Mouse (Mus musculus) forelimb bud, embryonic 11.5 days (tissue): ENCODE data around the gene Shisa8.

ENCODE experiments used
- DNase-seq: peaks from one replicate; pipeline ENCODE4 v3.0.0-alpha.2; 2012; ENCODE audit warnings: low read depth, low spot score

The Shisa8 gene

DNA sequence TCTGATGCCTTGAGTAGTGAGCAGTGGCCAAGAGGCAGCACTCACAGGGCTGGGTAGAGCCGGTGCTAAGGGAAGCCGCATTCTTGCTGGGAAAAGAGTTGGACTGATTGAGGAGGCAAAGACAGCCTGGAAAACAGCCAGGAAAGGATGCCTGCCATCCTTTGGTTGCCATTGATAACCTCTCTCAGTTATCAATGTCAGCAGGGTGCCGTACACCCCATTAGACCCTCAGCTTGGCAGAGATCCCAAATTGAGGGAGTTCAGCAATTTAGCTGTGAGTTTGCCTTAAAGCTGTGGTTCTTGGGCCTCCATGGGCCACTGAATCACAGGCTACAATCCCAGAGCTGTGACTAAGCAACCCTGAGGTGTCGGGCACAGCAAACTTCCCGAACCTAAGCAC lies 31.5 kb downstream of the Shisa8 start:
- no peak for DNase-seq

DNA sequence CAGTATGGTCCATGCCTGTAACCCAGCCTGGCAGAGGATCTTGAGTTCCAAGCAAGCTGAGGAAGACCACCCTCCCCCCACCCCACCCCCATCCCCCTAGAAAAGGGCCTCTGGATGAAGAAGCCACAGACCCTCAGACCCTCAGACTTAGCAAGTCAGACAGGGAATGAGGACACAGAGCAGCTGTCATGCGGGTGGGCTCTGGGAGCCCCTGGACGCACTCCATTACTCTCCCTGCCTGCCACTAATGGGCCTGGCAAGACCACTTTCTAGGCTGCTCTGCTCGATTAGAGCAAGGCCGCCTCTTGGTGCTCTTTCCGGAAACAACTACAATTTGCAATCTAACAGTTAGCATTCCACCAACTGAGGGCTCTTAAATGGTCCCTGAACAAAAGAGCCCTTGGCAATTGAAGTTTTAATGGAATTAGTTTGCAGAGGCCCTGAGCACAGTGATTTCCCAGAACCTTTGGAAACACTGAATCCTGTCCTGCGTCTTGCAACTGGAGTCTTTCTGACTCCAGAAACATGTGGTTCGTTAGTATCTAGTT lies 34.8 kb downstream of the Shisa8 start:
- DNase-seq, result no peak

DNA sequence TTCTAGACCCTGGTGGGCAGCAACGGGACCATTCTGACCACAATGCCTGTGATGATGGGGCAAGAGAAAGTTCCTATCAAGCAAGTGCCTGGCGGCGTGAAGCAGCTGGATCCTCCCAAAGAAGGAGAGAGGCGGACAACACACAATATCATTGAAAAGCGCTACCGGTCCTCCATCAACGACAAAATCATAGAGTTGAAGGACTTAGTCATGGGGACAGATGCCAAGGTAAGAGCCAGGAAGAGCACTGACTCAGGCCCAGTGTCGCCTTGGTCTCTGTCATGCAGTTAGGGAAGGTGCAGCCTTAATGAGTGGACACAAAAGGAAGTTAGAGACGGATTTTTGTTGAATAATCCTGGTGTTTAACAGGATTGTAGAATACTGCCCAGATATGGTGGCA lies 37.5 kb downstream of the Shisa8 start:
- no peak for DNase-seq

DNA sequence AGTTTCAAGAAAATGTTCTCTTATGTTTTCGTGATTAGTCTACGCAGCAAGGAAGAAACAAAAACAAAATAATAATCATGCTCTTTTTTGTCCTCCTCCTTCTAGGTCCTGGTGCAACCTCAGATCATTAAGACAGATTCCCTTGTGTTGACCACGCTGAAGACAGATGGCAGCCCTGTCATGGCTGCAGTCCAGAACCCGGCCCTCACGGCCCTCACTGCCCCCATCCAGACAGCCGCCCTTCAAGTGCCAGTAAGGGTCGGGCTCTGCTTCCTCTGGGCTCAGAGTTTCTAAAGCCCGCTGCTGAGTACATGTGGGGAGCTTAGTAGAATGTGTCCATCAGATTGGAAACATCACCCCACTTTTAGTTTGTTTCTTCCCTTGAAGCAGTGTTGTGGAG lies 40.0 kb downstream of the Shisa8 start:
- no peak for DNase-seq

DNA sequence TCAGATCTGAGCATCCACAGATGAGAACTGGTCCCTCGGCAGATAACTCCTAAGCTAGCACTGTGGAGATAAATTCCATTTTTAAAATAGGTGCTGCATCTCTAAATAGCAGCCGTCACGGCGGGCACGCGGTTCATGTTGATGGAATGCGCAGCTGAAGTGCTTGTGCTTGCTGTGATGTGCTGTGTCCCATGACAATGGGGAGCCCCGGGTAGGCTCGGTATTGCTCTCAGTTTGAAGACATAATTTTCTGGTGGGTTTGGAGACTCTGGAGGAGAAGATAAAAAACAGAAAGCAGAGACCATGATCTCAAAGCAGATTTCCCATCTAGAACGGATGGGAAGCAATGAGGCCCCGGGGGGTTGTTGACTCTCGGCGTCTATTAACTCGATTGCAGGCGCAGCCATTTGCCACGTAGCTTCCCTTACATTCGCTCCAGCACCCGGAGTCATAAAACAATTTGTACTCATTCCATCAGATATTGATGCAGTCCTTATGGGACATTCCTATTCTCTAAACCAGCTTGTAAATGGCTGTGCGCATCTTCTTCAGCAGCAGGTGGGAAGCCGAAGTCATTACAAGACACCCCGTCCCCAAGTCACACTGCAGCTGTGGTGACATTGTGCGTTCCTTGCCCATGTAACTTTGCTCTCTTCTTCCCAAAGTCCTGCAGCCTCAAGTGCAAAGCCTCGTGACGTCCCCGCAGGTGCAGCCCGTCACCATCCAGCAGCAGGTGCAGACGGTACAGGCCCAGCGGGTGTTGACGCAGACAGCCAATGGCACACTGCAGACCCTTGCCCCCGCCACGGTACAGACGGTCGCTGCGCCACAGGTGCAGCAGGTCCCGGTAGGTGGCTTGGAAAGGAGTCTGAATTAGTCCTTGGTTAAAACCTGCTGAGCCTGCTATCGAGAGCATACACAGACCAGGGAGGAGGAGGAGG lies 41.9 kb downstream of the Shisa8 start:
- DNase-seq, result no peak

DNA sequence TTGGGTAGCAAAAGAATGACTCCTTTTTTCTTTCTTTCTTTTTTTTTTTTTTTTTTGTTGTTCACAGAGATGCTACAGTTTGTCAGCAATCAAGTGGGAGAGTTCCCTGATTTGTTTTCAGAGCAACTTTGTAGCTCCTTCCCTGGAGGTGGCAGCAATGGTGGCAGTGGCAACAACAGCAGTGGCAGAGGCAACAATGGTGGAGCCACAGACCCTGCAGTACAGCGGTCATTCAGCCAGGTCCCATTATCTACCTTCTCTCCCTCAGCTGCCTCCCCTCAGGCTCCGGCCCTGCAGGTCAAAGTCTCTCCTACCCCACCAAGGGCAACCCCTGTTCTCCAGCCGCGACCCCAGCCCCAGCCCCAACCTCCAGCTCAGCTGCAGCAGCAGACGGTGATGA lies 42.9 kb downstream of the Shisa8 start:
- DNase-seq, result no peak

DNA sequence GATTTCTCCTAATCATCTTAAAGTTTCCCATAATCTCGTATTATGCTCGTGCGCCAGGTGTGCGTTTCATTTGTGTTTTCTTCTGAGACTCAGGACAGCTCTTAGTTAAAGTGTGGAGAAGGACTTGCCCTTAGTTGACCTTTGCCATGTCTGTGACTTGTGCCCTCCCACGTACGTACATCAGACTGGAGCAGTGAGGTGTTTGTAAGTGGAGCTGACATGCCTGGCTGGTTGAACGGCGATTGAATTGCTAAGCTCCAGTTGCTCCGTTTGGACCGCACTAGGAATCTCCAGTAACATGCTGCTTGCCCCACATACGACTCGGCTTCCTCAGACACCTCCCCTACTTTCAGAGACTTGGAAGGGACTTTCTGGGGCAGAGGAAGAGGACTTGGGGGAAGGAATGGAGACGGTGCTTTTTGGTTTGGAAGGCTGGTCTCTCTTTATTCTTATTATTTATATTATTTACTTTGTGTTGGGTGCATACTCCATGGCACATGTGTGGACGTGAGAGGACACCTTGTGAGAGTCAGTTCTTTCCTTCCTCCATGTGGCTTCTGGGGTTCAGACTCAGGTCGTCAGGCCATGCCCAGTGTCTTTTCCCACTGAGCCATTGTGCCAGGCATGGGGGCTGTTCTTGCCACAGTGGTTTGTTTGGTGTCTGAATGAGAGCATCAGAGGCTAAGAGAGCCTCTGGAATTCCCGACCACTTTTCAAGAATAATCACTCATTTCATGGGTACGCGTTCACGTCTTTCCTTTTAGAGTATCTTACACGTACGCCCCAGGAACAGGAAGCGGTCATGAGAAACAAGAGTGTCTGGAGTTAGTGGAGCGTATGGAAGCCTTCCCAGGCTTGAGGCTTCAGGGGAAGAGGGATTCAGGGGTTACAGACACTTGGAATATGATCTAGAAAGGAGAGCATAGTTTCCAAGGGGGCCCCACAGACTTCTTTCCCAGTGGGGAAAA lies 45.1 kb downstream of the Shisa8 start:
- DNase-seq, result no peak

DNA sequence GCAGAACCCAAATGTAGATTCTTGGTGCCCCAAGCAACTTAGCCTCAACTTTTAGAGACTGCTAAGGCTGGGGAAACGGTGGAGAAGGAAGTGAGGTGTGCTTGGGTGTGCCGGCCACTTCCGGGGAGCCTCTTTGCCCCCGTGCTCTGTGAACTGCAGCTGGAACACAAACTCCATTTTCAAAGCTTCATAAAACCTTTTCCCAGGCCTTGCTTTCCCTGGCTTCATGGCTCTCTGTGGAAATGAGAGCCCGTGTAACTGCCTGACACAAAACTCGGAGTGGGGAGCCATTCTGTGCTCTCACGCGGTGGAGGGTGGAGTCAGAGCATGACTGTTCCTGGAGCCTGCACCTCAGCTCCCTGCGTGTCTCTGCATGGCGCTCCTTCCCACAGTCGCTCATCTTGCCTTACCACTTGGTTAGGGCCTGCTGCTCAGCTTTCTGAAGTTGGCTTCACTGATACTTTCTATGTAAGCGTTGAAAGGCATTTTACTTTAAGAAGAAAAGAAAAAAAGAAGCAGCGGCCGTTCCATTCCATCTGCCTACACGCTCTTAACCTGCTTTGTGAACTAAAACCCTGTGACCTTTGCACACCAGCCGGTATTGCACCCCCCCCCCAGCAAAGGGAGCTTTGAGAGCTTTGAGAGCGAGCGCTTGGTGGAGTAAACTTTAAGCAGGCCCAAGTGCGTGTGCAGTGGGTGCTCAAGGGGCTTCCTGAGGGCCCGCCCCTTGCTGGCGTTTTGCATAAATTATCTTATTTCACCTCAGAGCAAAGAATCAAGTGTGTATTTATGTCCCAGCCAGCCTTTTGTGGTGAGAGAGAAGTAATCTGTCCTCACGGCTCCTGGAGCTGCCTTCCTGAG lies 46.1 kb downstream of the Shisa8 start:
- no peak for DNase-seq

DNA sequence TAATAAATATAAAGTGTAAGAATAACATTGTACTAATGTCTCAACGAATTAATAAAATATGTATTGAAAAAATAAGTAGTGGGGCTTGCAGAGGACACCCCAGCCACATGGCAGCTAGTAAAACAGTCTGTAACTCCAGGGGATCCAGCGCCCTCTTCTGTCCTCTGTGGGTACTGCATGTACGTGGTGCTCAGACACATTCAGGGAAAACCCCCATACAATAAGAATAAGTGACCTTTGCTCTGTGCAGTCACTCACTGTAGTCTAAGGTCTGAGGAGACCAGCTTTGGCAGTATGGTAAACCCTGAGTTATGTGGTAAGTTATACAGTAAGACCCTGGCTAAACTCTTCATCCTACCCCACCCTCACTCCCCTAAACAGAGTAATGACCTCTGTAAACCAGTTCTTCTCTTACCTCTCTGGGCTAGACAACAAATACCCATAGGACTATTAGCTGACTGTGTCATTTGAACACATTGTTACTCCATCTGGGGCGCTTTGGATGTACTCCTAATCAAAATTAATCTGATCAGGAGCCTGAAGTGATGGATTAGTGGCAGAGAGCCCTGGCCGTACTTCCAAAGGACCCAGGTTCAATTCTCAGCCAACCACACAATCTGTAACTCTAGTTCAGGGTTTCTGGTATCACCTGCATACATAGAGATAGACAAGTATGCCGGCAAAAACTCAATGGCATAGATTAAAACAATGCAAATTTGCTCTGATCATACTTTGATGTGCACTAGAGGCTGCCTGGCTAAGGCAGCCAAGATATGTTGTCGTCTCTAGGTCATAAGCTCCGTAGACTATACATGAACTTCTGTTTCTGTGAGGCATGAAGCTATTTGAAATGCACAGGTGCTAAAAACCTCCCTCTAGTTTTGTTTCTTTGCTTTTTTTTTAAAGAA lies 47.0 kb downstream of the Shisa8 start:
- DNase-seq, result peak; percentile 70

DNA sequence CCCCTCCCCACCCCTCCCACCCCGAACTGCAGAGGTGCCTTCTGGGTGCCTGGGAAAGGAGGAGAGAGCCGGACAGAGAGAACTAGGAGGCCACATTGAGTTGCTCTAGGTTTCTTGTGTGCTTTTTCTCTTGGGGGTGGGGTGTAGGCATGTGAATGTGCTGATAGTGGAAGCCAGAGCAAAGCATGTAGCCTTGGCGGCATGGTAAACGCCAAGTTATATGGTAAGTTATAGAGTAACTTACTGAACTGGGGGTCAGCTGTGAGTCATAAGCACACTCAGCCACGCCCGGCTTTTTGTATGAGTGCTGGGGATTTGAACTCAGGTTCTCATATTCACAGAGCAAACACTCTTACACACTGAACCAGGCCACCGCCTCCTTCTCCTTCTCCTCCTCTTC lies 48.1 kb downstream of the Shisa8 start:
- DNase-seq, result no peak

DNA sequence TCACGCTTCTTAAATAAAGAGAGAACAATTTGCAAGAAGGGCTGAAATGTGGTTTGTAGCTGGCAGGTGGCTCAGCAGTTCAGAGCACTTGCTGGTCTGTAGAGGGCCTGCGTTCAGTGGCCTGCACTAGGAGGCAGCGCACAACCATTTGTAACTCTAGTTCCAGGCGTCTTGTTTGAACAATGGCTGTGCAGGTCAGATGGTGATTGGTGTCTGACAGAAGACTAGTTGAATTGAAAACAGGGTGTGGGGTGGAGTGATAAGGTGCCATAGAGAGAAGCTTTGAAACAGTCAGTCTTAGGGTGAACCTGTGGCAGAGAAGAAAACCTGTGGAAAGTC lies 48.6 kb downstream of the Shisa8 start:
- no peak for DNase-seq

DNA sequence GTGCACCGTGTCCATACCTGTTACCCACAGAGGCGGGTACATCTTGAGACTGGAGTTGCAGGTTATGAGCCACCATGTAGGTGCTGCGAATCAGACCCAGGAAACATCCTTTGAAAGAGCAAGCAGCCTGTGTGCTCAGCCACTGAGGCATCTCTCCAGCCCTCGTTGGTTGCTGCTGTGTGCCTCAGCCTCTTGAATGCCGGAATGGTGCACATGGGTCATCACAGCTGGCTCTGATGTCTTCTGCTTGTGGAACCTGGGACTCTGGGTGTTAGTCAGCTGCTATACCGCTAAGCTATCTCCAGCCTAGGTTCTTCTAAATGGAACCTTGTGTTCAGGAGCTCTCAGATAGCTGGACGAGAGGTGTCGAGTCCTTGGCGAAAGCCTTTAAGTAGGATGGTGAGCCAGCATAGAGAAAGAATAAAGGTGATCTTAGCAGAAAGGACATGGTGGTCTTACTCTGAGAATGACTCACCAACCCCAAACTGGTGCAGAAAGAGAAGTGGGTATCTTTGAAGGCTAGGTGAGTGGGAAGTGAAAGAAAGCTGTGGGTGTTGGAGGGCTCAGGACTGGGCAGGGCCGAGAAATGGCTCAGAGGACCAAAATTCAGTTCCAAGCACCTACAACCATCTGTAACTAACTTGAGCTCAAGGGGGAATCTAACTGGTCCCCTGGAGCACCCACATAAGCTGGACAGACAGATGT lies 49.1 kb downstream of the Shisa8 start:
- no peak for DNase-seq

DNA sequence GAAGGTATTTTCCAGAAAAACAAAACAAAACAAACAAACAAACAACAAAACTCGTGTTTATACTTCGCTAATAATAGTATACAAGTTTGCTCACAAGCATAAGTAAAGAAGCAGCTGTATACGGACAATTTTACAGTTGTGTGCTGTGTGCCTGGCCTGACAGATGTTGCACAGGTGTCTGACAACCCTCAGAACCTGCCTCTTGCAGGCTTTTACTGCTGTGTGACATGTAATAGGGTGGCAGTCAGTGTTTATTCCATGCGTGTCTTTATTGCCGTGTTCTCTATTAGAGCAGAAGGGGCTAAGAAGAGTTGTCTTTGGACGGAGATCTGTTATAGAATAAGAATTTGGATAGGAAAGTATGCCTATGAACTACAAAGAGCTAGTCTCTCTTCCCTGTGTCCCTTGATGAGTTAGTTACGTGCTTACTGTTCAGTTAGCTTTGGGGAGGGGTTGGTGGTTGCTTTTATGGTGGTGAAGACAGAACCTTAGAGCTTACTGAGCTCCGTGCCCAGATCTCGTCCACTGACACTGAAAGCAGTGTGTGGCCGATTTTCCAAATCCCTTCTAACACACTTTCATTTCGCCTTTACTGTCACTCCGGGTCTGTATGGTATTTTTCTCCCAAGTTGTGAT lies 50.5 kb downstream of the Shisa8 start:
- no peak for DNase-seq

DNA sequence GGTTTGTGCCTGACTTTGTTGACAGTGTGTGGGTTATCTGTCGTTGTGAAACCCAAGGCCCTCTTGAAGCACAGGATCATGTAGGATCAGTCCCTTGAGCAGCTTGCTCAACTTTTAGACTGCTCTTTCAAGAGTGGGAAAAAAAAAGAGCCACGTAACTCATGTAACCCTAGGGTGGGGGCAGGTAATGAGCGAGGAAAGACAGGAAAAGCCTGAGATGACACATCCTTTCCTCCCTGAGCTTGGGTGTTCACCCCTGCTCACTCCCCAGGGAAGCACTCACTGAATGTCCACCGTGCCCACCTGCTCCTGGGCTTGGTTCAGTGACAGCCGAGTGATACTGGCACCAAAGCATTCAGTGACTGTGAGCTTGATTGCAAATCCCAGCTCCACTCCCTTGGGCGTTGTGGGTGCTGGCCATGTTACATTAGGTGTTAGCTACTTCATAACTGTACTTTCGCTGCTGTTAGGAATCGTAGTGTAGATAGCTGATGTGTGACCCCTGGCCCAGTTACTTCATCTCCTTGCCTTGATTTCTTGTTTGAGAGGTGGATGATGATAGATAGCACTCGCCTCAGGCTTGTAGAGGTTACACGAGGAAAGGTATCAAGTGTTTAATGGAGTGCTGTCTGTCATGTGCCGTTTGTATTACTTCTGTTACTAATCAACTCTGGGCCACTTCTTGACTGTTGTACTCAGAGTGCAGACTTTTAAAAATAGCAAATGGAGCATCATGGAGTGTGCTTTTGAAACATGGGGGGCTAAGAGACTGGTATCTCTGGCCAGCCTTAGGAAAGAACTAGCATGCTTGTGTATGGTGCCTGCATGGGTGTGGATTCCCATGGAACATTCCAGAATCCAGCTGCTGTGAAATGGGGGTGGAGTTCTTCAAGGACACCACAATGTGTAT lies 51.6 kb downstream of the Shisa8 start:
- no peak for DNase-seq

DNA sequence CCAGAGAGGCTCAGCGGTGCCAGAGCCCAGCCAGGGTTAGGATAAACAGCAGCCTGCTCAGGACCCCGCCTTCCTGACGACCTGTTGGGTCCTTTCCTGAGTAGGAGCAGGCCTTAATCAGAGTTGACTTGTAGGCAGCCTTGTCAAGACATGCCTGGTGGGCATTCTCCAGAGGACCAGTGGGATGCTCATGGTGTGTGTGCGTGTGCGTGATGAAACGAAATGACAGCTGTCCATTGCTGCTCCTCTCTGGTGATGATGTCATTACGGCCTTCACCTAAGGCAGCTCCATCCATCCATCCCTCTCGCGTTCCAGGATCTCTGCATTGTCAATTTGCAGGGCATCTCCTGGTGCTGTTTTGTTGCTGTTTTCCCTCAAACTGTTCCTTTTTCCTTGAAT lies 53.1 kb downstream of the Shisa8 start:
- DNase-seq, result no peak

DNA sequence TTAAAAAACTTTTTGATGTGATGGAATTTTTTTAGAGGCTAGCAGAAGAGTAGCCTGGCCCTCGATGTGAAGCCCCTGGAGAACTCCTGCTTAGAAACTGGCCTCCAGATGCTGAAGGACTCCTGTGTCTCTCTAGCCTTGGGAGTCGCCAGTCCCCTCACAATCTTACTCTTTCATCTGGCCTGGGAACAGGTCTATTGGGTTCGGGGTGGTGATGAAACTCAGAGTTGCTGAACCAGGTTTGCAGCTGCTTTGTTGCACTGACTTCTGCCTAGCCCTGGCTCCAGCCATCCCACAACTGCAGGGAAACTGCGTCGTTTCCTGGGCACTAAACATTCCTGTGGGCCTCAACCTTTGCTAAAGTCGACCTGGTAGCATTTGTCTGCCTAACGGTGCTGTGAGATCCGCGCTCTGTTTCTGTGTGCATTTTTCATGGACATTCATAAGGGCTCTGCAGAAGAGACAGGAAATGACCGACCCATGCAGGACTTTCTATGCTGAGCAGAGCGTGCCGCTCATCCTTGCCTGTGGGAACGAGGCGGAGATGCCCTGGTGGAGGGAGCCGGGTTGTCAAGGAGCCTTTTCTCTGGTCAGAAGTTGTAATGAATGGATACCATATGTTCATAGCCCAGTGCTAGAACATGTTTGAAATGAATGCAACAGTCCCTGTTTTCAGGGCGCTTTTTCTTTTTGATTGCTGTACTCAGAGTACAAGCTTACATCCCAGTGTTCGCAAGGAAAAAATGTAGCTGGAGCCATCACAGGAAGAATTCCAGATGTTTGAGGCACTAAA lies 54.2 kb downstream of the Shisa8 start:
- DNase-seq, result no peak

DNA sequence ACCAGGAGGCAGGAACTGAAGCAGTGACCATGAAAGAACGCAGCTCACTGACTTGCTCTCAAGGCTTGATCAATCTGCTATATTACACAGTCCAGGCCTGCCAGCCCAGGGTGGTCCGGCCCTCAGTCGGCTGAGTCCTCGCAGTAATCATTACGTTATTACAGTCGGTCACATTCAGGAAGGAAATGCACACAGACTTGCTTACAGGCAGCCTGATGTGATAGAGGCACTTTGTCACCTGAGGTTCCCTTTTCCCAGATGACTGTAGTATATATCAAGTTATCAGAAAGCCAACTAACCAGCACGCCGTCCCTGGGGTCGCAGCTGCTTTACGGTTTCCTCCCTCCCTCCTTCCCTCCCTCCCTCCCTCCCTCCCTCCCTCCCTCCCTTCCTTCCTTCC lies 55.7 kb downstream of the Shisa8 start:
- DNase-seq, result no peak
